Mouse (Mus musculus): Measurements from ENCODE around the gene Zdhhc9. TPM values are rescaled to one million over a fixed set of nuclear protein-coding genes. Genes with fewer than 3 reads are reported as not detected.

Zdhhc9 gene
- polyA plus RNA-seq, 1 experiment, result 12.0 TPM

DNA sequence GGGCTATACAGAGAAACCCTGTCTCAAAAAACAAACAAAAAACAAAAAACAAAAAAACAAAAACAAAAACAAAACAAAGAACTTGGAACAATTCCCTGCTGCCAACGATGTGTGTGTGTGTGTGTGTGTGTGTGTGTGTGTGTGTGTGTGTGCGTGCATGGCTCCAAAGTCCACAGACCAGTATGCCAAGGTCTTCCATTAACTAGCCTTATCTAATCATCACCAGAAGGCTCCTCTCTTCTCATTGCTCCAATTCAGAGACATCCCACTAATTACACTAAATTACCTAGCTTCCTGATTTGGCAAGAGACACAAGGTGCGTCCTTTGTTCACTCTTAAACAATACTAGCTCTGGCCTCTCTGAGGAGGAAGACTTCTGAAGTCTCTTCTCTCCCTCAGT, 8.0 kb downstream of the Zdhhc9 start:
- Histone ChIP-seq H3K27ac (replicated peaks; ENCODE audit: low read depth, low read length) (no peak overlapping the region), H3K4me1 (ENCODE audit: control insufficient read depth, insufficient read depth, insufficient read length, low read length) (no peaks in the 10 kb centered on the region), H3K4me3 (ENCODE audit: insufficient read depth, low read depth, low read length) (no peak overlapping the region)

DNA sequence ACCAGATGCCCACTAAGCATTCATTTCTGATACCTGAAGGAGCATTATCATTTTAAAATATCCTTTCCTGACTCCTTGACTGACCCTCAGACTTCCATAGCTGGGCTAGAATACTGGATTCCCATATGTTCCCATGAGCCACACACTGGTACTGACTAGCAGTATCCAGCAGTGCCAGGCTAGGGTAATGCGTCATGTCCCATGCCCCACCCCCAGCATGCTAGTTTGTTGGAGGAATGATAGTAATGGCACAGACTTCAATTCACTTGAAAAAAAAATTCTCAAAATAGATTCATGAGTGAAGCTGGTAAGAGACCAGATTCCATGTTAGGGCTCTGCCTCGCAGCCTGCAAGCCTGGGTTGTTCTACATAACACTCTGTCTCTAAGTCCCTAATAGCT, 9.7 kb downstream of the Zdhhc9 start:
- no peak overlapping the region for H3K27ac ChIP-seq (replicated peaks; ENCODE audit: low read depth, low read length)
- H3K4me1 ChIP-seq (ENCODE audit: control insufficient read depth, insufficient read depth, insufficient read length, low read length), result no peaks in the 10 kb centered on the region
- no peak overlapping the region for H3K4me3 ChIP-seq (ENCODE audit: insufficient read depth, low read depth, low read length)

DNA sequence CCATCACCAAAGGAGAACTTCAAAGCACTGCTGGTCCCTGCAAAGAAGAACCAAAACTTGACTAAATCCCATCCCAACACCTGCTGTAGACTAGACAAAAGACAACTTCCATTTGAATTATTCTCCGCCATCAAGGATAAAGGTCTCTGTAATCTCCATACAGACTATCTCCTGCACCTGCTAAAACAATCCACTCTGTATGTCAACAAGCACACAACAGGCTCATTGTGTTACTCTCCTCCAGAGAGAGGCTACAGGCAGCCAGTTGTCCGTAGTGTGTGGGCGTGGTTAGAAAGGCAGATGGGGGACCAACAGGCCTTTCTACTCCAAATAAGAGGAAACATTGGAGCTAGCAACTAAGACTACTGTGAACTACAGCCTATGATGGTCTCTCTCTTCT, 10.8 kb downstream of the Zdhhc9 start:
- H3K27ac ChIP-seq (replicated peaks; ENCODE audit: low read depth, low read length), result no peak overlapping the region
- H3K4me1 ChIP-seq (ENCODE audit: control insufficient read depth, insufficient read depth, insufficient read length, low read length), result no peaks in the 10 kb centered on the region
- H3K4me3 ChIP-seq (ENCODE audit: insufficient read depth, low read depth, low read length), result no peak overlapping the region

GRCm38 (mm10) chrX:48193235-48194152, 15.2 kb downstream of the Zdhhc9 start:
- H3K4me3 ChIP-seq (ENCODE audit: insufficient read depth, low read depth, low read length), result no peak overlapping the region

DNA sequence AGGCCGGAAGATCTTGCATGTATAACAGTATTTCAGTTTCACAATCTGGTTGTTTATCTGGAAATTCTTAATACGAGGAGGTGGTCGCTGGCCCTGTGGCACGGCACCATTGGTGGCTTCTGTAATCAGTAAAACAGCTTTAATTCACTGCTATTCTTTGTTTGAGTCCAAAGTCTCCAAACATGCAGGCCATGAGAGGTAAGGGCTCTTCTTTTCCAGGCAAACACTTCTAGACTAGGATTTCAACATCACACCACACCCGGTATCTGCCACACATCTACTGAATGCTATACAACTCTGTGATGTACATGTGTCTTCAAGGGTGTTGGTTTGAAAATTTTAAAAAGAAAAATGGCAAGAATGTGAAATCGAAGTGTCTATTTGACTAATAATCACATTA, 17.4 kb downstream of the Zdhhc9 start:
- no peak overlapping the region for H3K27ac ChIP-seq (replicated peaks; ENCODE audit: low read depth, low read length)
- no peaks in the 10 kb centered on the region for H3K4me1 ChIP-seq (ENCODE audit: control insufficient read depth, insufficient read depth, insufficient read length, low read length)
- no peak overlapping the region for H3K4me3 ChIP-seq (ENCODE audit: insufficient read depth, low read depth, low read length)

More at GRCm38 (mm10) chrX:48193235-48194152, 15.2 kb downstream of the Zdhhc9 start:
- no peak overlapping the region for H3K27ac ChIP-seq (replicated peaks; ENCODE audit: low read depth, low read length)
- no peaks in the 10 kb centered on the region for H3K4me1 ChIP-seq (ENCODE audit: control insufficient read depth, insufficient read depth, insufficient read length, low read length)

DNA sequence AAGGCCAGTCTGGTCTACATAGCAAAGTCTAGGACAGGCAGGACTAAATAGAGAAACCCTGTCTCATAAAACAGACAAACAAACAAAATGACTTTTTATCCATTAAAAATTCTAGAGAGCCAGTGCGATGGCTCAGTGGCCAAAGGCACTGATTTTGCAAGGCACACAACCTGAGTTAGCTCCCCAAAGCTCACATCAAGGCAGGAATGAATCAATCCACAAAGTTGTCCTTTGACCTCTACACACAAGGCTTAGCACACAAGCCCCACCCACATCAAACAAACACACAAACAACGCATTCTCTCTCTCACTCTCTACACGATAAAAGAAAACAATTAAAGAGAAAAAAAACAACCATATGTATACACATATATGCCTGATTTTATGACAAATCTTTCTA, 24.0 kb downstream of the Zdhhc9 start:
- Histone ChIP-seq H3K4me3 (ENCODE audit: insufficient read depth, low read depth, low read length) (no peak overlapping the region), H3K4me1 (ENCODE audit: control insufficient read depth, insufficient read depth, insufficient read length, low read length) (no peaks in the 10 kb centered on the region), H3K27ac (replicated peaks; ENCODE audit: low read depth, low read length) (no peak overlapping the region)

- no peak overlapping the region for H3K27ac ChIP-seq (replicated peaks; ENCODE audit: low read depth, low read length)
- no peaks in the 10 kb centered on the region for H3K4me1 ChIP-seq (ENCODE audit: control insufficient read depth, insufficient read depth, insufficient read length, low read length)
- no peak overlapping the region for H3K4me3 ChIP-seq (ENCODE audit: insufficient read depth, low read depth, low read length)
Observed at GRCm38 (mm10) chrX:48181844-48182243, 26.8 kb downstream of the Zdhhc9 start.

- Histone ChIP-seq H3K4me3 (ENCODE audit: insufficient read depth, low read depth, low read length) (no peak overlapping the region), H3K27ac (replicated peaks; ENCODE audit: low read depth, low read length) (no peak overlapping the region), H3K4me1 (ENCODE audit: control insufficient read depth, insufficient read depth, insufficient read length, low read length) (no peaks in the 10 kb centered on the region)
Observed at GRCm38 (mm10) chrX:48170368-48170767, 38.3 kb downstream of the Zdhhc9 start.

- no peak overlapping the region for H3K27ac ChIP-seq (replicated peaks; ENCODE audit: low read depth, low read length)
- H3K4me3 ChIP-seq (ENCODE audit: insufficient read depth, low read depth, low read length), result no peak overlapping the region
- no peaks in the 10 kb centered on the region for H3K4me1 ChIP-seq (ENCODE audit: control insufficient read depth, insufficient read depth, insufficient read length, low read length)
Observed at GRCm38 (mm10) chrX:48169892-48170291, 38.8 kb downstream of the Zdhhc9 start.

- no peaks in the 10 kb centered on the region for H3K4me1 ChIP-seq (ENCODE audit: control insufficient read depth, insufficient read depth, insufficient read length, low read length)
- H3K4me3 ChIP-seq (ENCODE audit: insufficient read depth, low read depth, low read length), result no peak overlapping the region
- H3K27ac ChIP-seq (replicated peaks; ENCODE audit: low read depth, low read length), result no peak overlapping the region
Observed at GRCm38 (mm10) chrX:48158229-48158919, 50.3 kb downstream of the Zdhhc9 start.

DNA sequence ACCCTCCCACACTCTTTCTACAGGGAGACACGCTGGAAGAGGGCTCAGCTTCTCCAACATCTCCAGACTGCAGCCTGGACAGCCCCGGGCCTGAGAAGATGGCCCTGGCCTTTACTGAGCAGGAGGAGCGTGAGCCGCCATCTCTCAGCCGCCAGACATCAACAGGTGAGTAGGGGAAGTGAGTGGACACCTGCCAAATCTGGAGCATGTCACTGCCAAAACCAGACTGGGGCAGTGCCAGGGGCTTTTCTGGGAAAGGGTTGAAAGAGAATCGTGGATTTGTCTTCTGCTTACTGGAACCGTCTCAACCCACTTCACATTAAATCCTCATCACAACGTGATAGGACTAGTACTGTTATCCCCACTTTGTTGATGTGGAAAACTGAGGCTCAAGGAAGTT, 51.3 kb downstream of the Zdhhc9 start:
- Histone ChIP-seq H3K4me1 (ENCODE audit: control insufficient read depth, insufficient read depth, insufficient read length, low read length) (no peaks in the 10 kb centered on the region), H3K4me3 (ENCODE audit: insufficient read depth, low read depth, low read length) (no peak overlapping the region), H3K27ac (replicated peaks; ENCODE audit: low read depth, low read length) (no peak overlapping the region)

DNA sequence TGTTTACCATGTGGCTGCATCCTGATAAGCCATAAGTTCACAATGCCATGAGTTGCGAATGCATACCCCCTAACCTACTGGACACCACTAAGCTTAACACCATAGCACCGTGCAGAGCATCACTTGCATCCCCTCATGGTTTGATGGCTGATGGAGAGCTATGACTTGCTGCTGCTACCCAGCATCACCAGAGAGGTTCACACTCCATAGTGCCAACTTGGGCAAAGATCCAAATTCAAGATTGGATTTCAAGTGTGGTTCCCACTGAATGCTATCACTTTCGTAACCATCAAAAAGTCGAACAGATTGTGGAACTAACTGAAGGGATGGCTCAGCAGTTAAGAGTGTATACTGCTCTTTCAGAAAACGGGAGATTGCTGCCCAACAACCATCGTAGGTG, 53.2 kb downstream of the Zdhhc9 start:
- Histone ChIP-seq H3K27ac (replicated peaks; ENCODE audit: low read depth, low read length) (no peak overlapping the region), H3K4me1 (ENCODE audit: control insufficient read depth, insufficient read depth, insufficient read length, low read length) (no peaks in the 10 kb centered on the region), H3K4me3 (ENCODE audit: insufficient read depth, low read depth, low read length) (no peak overlapping the region)

DNA sequence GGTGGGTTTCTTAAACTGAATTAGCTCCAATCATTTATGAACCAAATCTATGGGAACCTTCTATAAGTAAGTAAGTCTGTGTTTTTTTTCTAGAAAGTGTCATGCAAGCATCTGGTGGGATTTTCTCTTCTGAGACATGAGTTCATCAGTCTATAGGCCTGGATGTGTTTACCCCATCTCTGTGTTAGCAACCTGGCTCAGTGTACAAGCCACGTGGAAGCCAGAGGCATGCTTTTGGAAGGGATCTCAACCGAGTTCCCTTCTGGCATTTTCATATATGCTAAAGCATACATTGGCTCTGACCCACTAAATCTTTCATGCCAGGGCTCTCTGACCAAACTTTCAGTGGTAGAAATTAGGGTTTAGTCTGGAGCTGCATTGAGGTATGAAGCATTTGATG, 54.7 kb downstream of the Zdhhc9 start:
- Histone ChIP-seq H3K4me3 (ENCODE audit: insufficient read depth, low read depth, low read length) (no peak overlapping the region), H3K27ac (replicated peaks; ENCODE audit: low read depth, low read length) (no peak overlapping the region), H3K4me1 (ENCODE audit: control insufficient read depth, insufficient read depth, insufficient read length, low read length) (no peaks in the 10 kb centered on the region)

- Histone ChIP-seq H3K4me3 (ENCODE audit: insufficient read depth, low read depth, low read length) (no peak overlapping the region), H3K4me1 (ENCODE audit: control insufficient read depth, insufficient read depth, insufficient read length, low read length) (no peaks in the 10 kb centered on the region), H3K27ac (replicated peaks; ENCODE audit: low read depth, low read length) (no peak overlapping the region)
Observed at GRCm38 (mm10) chrX:48153414-48153813, 55.3 kb downstream of the Zdhhc9 start.

DNA sequence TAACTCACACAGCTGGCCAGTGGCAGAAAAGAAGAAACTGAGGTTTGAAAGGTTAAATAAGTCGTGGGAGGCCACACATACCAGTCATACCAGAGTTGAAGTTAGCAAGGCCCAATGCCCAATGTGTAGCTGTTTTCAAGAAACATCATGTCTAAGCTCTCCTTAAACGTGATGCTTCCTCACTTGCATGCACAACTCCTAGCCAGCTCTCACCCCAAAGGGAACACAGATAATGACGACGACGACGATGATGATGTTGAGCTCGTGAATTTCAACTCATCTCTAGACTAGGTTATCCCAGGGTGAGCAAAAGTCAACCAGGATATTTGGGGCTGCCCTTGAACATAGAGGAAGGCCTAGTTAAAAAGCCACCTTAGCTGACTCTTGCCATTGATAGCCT, 56.6 kb downstream of the Zdhhc9 start:
- H3K27ac ChIP-seq (replicated peaks; ENCODE audit: low read depth, low read length), result no peak overlapping the region; the same call in 1 of the 2 replicates
- no peak overlapping the region for H3K4me3 ChIP-seq (ENCODE audit: insufficient read depth, low read depth, low read length)
- H3K4me1 ChIP-seq (ENCODE audit: control insufficient read depth, insufficient read depth, insufficient read length, low read length), result no peaks in the 10 kb centered on the region
